Mouse (Mus musculus): Measurements from ENCODE around the gene Hivep2. TPM values are rescaled to one million over a fixed set of nuclear protein-coding genes. Genes with fewer than 3 reads are reported as not detected.

Hivep2 gene
- polyA plus RNA-seq, 1 experiment: 6.3 TPM

DNA sequence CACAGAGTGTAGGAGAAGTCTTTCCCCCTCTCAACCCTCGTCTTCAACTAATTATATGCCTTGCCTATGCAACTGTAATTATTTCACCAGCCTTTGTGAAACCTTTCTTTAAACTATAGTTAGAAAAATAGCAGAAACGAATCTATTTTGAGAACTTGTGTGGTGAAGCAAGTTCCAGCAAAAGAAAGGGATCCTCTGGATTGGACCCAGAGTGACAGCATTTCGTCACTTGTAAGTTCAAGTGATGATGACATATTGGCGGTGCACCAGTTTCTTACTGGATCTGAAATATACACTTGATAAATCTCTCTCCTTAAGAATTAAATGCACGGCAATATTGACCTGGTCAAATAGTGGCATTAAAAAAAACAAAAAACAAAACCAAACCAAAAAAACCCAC, 136.1 kb downstream of the Hivep2 start:
- no peak overlapping the region for H3K4me3 ChIP-seq (replicated peaks; ENCODE audit: control insufficient read depth, low read depth, low read length)
- 47% methylated on average over 5 of the region's 5 CpGs for WGBS
- no peak overlapping the region for H3K27ac ChIP-seq (ENCODE audit: control insufficient read depth, insufficient read depth, low read depth, low read length, poor library complexity)
- TF ChIP-seq POLR2A (IDR thresholded peaks at IDR 0.05; ENCODE audit: borderline replicate concordance, control insufficient read depth, low read depth, low read length) (no peak), CTCF (IDR thresholded peaks at IDR 0.05; ENCODE audit: control insufficient read depth, insufficient read depth, low read length) (no peak)
- no peaks in the 10 kb centered on the region for H3K4me1 ChIP-seq (ENCODE audit: control insufficient read depth, insufficient read depth, low read length)

DNA sequence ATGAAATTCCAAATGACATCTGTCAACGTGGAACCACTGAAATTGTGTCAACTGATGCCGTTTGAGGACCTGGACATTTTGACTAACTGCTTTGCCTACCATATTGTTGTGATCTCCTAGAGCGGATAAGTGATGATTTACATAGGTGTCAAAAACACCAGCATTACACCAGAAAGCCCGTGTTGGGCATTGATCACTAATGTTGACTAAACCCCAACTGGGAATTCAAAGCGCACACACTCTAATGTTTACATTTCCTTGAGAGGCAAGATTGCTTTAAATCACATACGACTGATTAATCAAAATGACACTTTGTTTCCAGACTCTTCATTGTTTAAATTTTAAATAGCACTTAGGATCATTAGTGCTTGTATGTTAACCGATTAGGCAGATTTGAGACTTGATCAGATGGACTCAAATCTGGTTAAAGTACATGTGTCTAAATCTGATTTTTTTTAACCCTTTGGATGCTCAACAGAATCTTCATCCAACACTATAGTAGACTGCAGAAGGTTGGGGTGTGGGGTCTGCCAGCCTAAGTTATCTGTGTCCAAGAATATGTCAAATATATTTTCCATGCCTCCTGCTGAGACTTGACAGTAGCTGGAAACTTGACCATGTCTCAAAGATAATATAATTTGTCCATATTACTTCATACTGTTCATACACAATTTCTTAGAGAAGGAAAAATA, 142.3 kb downstream of the Hivep2 start:
- no peak for TF ChIP-seq POLR2A (IDR thresholded peaks at IDR 0.05; ENCODE audit: borderline replicate concordance, control insufficient read depth, low read depth, low read length)
- TF ChIP-seq CTCF (IDR thresholded peaks at IDR 0.05; ENCODE audit: control insufficient read depth, insufficient read depth, low read length): no peak
- Histone ChIP-seq H3K4me3 (replicated peaks; ENCODE audit: control insufficient read depth, low read depth, low read length) (no peak overlapping the region), H3K4me1 (ENCODE audit: control insufficient read depth, insufficient read depth, low read length) (no peaks in the 10 kb centered on the region), H3K27ac (ENCODE audit: control insufficient read depth, insufficient read depth, low read depth, low read length, poor library complexity) (no peak overlapping the region)
- 89% methylated on average over 7 of the region's 7 CpGs for WGBS

DNA sequence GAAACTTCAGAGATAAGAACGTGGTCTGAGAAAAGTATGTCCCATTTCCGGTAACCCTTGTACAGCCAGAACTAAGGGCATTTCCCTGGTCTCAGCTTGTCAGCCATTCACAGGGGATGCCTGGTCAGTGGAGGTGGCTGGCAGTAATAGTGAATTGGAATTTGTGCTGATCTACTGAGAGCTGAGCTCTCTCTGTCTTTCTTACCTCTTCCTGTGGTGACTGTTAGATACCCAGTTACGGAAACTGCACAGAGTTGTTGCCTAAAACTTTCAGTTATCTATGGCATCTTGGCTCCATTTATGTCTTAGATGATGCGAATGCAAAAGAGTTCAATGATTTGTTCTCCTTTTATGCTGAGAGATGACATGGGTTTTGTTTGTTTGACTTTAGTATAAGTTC, 150.0 kb downstream of the Hivep2 start:
- Histone ChIP-seq H3K4me3 (replicated peaks; ENCODE audit: control insufficient read depth, low read depth, low read length) (no peak overlapping the region), H3K27ac (ENCODE audit: control insufficient read depth, insufficient read depth, low read depth, low read length, poor library complexity) (no peak overlapping the region), H3K4me1 (ENCODE audit: control insufficient read depth, insufficient read depth, low read length) (no peaks in the 10 kb centered on the region)
- TF ChIP-seq CTCF (IDR thresholded peaks at IDR 0.05; ENCODE audit: control insufficient read depth, insufficient read depth, low read length): no peak
- 63% methylated on average over 4 of the region's 4 CpGs for WGBS

DNA sequence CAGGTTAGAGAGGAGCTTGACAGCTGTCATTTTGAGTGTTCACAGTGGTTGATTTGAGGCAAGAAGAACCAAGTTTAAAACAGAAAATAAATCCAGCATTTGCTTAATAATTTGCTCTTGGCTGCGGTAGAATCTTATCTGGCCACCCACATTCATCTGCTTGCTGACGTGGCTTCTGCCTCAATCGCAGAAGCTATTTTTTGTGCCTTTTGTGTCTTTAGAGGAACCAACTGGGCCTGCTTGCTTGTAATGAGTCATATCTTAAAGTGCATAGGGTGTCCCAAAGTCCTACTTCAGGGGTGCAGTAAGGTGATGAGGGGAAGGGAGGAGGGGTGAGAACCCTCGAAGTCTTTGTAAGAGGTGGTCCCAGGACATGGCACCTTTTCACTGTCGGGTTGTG, 151.1 kb downstream of the Hivep2 start:
- no peak overlapping the region for H3K27ac ChIP-seq (ENCODE audit: control insufficient read depth, insufficient read depth, low read depth, low read length, poor library complexity)
- TF ChIP-seq POLR2A (IDR thresholded peaks at IDR 0.05; ENCODE audit: borderline replicate concordance, control insufficient read depth, low read depth, low read length): no peak
- H3K4me1 ChIP-seq (ENCODE audit: control insufficient read depth, insufficient read depth, low read length): no peaks in the 10 kb centered on the region
- H3K4me3 ChIP-seq (replicated peaks; ENCODE audit: control insufficient read depth, low read depth, low read length): no peak overlapping the region
- WGBS: 68% methylated on average over 5 of the region's 5 CpGs

DNA sequence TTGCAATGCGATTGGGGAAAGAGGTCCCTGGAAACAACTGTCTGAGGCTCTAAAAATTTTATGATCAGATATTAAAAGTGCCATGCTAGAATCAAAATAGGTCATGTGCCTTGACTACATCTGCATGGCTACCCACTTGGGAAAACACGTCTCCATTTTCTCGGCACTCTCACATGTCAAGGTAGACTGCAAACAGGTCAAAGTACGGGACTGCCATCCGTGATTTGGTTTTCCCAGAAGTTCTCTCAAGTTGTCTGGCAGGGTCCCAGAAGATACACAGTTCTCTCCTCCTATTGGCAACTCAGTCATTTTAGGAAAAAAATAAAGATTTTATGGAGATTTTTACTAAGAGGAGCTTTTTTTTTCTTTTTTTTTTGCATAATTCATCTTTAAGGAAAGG, 153.3 kb downstream of the Hivep2 start:
- Histone ChIP-seq H3K4me1 (ENCODE audit: control insufficient read depth, insufficient read depth, low read length) (no peaks in the 10 kb centered on the region), H3K27ac (ENCODE audit: control insufficient read depth, insufficient read depth, low read depth, low read length, poor library complexity) (no peak overlapping the region), H3K4me3 (replicated peaks; ENCODE audit: control insufficient read depth, low read depth, low read length) (no peak overlapping the region)
- WGBS: 84% methylated on average over 5 of the region's 5 CpGs
- TF ChIP-seq POLR2A (IDR thresholded peaks at IDR 0.05; ENCODE audit: borderline replicate concordance, control insufficient read depth, low read depth, low read length): no peak
- no peak for TF ChIP-seq CTCF (IDR thresholded peaks at IDR 0.05; ENCODE audit: control insufficient read depth, insufficient read depth, low read length)

DNA sequence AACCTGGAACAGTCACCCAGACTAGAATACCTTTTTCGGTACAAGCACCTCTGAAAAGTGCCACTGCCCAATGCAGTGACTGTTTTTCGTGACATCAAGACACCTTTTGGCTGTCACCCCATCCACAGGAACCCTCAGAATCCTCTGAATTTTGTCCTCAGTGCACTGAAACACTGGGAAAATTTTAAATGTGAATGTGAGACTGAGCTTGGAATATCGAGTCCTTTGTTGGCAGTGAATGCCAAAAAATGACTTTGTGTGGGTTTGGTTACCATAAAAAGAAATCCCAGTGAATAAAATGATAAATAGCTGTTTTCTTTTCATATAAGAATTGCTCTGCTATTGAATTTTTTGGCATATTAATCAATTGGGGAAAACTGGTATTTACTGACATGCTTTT, 154.6 kb downstream of the Hivep2 start:
- WGBS: 84% methylated on average over 3 of the region's 3 CpGs
- H3K27ac ChIP-seq (ENCODE audit: control insufficient read depth, insufficient read depth, low read depth, low read length, poor library complexity): no peak overlapping the region
- no peak for TF ChIP-seq CTCF (IDR thresholded peaks at IDR 0.05; ENCODE audit: control insufficient read depth, insufficient read depth, low read length)
- no peak for TF ChIP-seq POLR2A (IDR thresholded peaks at IDR 0.05; ENCODE audit: borderline replicate concordance, control insufficient read depth, low read depth, low read length)

DNA sequence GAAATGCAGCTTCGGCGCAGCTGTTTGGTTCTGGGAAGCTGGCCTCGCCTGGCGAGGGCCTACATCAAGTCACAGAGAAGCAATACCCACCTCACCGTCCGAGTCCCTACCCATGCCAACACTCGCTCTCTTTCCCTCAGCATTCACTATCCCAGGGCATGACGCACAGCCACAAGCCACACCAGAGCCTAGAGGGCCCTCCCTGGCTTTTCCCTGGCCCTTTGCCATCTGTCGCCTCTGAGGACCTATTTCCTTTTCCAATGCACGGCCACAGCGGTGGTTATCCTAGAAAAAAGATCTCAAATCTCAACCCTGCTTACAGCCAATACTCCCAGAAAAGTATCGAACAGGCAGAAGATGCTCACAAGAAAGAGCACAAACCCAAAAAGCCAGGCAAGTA, 162.0 kb downstream of the Hivep2 start:
- no peak overlapping the region for H3K4me3 ChIP-seq (replicated peaks; ENCODE audit: control insufficient read depth, low read depth, low read length)
- 86% methylated on average over 12 of the region's 12 CpGs for WGBS
- no peaks in the 10 kb centered on the region for H3K4me1 ChIP-seq (ENCODE audit: control insufficient read depth, insufficient read depth, low read length)
- H3K27ac ChIP-seq (ENCODE audit: control insufficient read depth, insufficient read depth, low read depth, low read length, poor library complexity): no peak overlapping the region
- no peak for TF ChIP-seq CTCF (IDR thresholded peaks at IDR 0.05; ENCODE audit: control insufficient read depth, insufficient read depth, low read length)
- no peak for TF ChIP-seq POLR2A (IDR thresholded peaks at IDR 0.05; ENCODE audit: borderline replicate concordance, control insufficient read depth, low read depth, low read length)

More for the DNA sequence above, 154.6 kb downstream of the Hivep2 start:
- Histone ChIP-seq H3K4me1 (ENCODE audit: control insufficient read depth, insufficient read depth, low read length) (no peaks in the 10 kb centered on the region), H3K4me3 (replicated peaks; ENCODE audit: control insufficient read depth, low read depth, low read length) (no peak overlapping the region)

DNA sequence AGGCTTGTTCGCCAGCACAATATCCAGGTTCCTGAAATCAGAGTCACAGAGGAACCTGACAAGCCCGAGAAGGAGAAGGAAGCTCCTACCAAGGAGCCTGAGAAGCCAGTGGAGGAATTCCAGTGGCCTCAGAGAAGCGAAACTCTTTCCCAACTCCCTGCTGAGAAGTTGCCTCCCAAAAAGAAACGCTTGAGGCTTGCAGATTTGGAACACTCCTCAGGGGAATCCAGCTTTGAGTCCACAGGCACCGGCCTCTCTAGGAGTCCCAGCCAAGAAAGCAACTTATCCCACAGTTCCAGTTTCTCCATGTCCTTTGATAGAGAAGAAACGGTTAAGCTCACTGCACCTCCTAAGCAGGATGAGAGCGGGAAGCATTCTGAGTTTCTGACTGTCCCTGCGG, 164.4 kb downstream of the Hivep2 start:
- Histone ChIP-seq H3K4me1 (ENCODE audit: control insufficient read depth, insufficient read depth, low read length) (no peaks in the 10 kb centered on the region), H3K4me3 (replicated peaks; ENCODE audit: control insufficient read depth, low read depth, low read length) (no peak overlapping the region), H3K27ac (ENCODE audit: control insufficient read depth, insufficient read depth, low read depth, low read length, poor library complexity) (no peak overlapping the region)
- no peak for TF ChIP-seq CTCF (IDR thresholded peaks at IDR 0.05; ENCODE audit: control insufficient read depth, insufficient read depth, low read length)
- no peak for TF ChIP-seq POLR2A (IDR thresholded peaks at IDR 0.05; ENCODE audit: borderline replicate concordance, control insufficient read depth, low read depth, low read length)
- 79% methylated on average over 8 of the region's 8 CpGs for WGBS

DNA sequence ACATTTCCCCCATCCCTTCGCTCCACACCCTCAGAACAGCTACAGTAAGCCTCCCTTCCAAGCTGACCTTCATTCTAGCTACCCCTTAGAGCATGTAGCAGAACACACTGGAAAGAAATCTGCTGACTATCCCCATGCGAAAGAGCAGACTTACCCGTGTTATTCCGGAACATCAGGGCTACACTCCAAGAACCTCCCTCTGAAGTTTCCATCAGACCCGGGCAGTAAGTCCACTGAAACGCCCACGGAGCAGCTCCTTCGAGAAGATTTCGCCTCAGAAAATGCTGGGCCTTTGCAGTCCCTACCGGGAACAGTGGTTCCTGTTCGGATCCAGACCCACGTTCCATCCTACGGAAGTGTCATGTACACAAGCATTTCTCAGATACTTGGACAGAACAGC, 165.4 kb downstream of the Hivep2 start:
- 89% methylated on average over 13 of the region's 13 CpGs for WGBS
- TF ChIP-seq CTCF (IDR thresholded peaks at IDR 0.05; ENCODE audit: control insufficient read depth, insufficient read depth, low read length): no peak
- TF ChIP-seq POLR2A (IDR thresholded peaks at IDR 0.05; ENCODE audit: borderline replicate concordance, control insufficient read depth, low read depth, low read length): no peak

More for the DNA sequence above, 165.4 kb downstream of the Hivep2 start:
- Histone ChIP-seq H3K4me3 (replicated peaks; ENCODE audit: control insufficient read depth, low read depth, low read length) (no peak overlapping the region), H3K4me1 (ENCODE audit: control insufficient read depth, insufficient read depth, low read length) (no peaks in the 10 kb centered on the region), H3K27ac (ENCODE audit: control insufficient read depth, insufficient read depth, low read depth, low read length, poor library complexity) (no peak overlapping the region)
